Mouse (Mus musculus) myocyte (in vitro differentiated cells): ENCODE data around the gene Sim1.

ENCODE experiments used
- CEBPB ChIP-seq: IDR thresholded peaks from 2 replicates; pipeline ENCODE4 v1.6.1; 2011; ENCODE audit warnings: mild to moderate bottlenecking, moderate library complexity; ENCODE audit not compliant: poor library complexity, insufficient read depth, severe bottlenecking
- E2F4 ChIP-seq: IDR thresholded peaks from one replicate; pipeline ENCODE4 v1.6.1; 2011; ENCODE audit warnings: mild to moderate bottlenecking, control low read depth, moderate library complexity; ENCODE audit not compliant: insufficient read depth
- MAX ChIP-seq: IDR thresholded peaks from one replicate; pipeline ENCODE4 v1.6.1; 2011; ENCODE audit warnings: low read depth, mild to moderate bottlenecking, control low read depth
- MYOG ChIP-seq, 3 experiments: IDR thresholded peaks; one replicate each; pipeline ENCODE4 v1.6.1; 2011; ENCODE audit warnings: control low read depth in 2 of 3, low read depth in 2 of 3, mild to moderate bottlenecking in 2 of 3; ENCODE audit not compliant: insufficient read length in 2 of 3, control insufficient read depth in 1 of 3, insufficient read depth in 1 of 3
- POLR2A ChIP-seq: IDR thresholded peaks from one replicate; pipeline ENCODE4 v1.6.1; 2011; ENCODE audit warnings: low read depth, mild to moderate bottlenecking, control low read depth, moderate library complexity; ENCODE audit not compliant: insufficient read length
- POLR2AphosphoS2 ChIP-seq: IDR thresholded peaks from one replicate; pipeline ENCODE4 v1.6.1; 2011; ENCODE audit warnings: low read depth, control low read depth; ENCODE audit not compliant: insufficient read length
- REST ChIP-seq: IDR thresholded peaks from one replicate; pipeline ENCODE4 v1.6.1; 2011; ENCODE audit warnings: mild to moderate bottlenecking, control low read depth, moderate library complexity; ENCODE audit not compliant: insufficient read depth, insufficient read length
- TCF12 ChIP-seq: IDR thresholded peaks from one replicate; pipeline ENCODE4 v1.6.1; 2011; ENCODE audit warnings: mild to moderate bottlenecking, control low read depth; ENCODE audit not compliant: poor library complexity, insufficient read depth, severe bottlenecking
- TCF3 ChIP-seq: IDR thresholded peaks from one replicate; pipeline ENCODE4 v1.6.1; 2011; ENCODE audit warnings: low read depth, control low read depth; ENCODE audit not compliant: insufficient read length
- USF1 ChIP-seq: IDR thresholded peaks from one replicate; pipeline ENCODE4 v1.6.1; 2011; ENCODE audit warnings: low read depth, mild to moderate bottlenecking, control low read depth, moderate library complexity

DNA sequence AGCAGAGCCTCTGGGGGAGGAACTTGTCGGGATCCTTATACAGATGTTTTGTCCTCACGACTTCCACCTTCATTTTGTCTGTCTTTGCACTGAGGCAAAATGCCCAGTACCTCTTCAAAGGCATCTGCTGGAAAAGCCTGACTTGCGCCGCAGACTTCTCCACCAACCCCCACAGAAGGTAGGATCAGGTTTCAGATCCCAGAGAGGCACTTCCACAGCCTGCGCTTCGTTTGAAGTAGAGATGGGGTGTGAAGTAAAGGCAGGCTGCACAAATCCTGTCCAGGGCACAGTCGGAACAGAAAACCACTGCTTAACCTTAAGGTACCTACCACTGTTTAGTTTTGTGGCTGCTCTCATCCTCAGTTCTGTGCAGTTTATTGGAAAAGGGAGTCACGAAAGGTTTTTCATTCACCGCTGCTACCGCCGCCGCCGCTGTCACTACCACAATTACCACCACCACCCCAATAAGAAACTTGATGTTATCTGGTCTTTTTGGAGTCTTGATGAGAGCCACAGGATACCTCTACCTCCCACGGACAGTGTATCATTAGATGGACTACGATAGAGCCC lies 1.7 kb upstream of the Sim1 start:
- TF ChIP-seq REST (no peak), POLR2A (no peak), USF1 (no peak), MAX (no peak), TCF12 (no peak), MYOG (IDR thresholded peaks at IDR 0.05; ENCODE audit: control insufficient read depth in 1 of 3, insufficient read depth in 1 of 3, insufficient read length in 2 of 3, low read depth in 2 of 3) (no peak), POLR2AphosphoS2 (no peak), E2F4 (no peak), TCF3 (no peak), CEBPB (no peak)
